Mouse (Mus musculus): ENCODE data around the gene Bbs9. TPM values are rescaled to one million over a fixed set of nuclear protein-coding genes. Genes with fewer than 3 reads are reported as not detected.

Gene Bbs9
- total RNA-seq, 2 experiments from 2014 or later: 8.2 to 9.4 TPM

DNA sequence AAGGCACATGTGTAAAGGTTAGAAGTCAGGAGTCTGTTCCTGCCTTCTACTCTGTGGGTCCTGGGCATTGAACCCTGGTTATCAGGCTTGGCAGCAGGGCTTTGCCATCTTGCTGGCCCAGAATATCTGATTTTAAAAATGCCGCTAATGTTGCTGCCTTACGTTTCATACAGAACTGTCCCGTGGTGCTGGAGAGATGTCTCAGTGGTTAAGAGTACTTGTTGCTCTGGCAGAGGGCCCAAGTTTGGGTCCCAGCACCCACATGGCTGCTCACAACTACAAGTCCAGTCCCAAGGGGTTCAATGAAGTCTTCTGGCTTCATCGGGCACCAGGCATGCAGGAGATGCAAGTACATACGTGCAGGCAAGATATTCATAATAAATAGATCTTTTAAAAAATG, 9.3 kb upstream of the Bbs9 start:
- DNase-seq: no peak
- intact Hi-C loops (cut with DNase I; ENCODE audit: low total_unique reads): no loop called here

DNA sequence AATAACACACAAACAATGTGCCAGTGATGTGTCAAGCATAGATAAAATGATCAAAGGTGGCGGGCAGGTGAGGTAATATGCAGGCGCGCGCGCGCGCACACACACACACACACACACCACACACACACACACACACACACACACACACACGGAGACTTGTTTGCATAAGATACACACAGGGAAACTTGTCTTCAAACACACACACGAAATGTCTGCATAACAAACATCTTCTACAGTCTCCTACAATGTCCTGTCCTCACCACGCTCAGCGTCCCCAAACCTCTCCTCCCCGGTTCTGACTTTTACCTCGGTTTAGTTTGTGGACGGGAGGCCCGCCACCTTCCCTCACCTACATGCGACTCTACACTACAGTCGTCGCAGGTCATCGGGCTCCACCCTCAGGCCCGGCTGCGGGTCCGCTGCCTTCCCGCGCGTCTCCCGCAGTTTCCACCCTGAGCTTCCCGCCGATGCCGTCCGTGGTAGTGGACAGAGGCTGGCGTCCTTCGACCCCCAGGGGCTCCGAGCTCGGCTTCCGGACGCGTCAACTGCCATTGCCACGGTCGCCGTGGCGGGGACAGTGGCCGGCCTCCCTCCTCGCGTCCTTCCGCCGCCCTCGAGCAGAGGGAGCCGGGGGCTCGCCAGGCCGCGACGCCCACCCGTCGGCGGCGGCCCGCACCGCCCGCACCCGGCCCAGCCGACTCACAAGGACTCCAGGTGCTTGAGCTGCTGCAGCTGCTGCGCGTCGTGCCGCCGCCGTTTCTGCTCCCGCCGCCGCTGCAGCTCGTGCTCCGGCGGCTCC, 7.9 kb upstream of the Bbs9 start:
- DNase-seq: peak; percentile 43
- intact Hi-C loops (cut with DNase I; ENCODE audit: low total_unique reads): no loop called here

DNA sequence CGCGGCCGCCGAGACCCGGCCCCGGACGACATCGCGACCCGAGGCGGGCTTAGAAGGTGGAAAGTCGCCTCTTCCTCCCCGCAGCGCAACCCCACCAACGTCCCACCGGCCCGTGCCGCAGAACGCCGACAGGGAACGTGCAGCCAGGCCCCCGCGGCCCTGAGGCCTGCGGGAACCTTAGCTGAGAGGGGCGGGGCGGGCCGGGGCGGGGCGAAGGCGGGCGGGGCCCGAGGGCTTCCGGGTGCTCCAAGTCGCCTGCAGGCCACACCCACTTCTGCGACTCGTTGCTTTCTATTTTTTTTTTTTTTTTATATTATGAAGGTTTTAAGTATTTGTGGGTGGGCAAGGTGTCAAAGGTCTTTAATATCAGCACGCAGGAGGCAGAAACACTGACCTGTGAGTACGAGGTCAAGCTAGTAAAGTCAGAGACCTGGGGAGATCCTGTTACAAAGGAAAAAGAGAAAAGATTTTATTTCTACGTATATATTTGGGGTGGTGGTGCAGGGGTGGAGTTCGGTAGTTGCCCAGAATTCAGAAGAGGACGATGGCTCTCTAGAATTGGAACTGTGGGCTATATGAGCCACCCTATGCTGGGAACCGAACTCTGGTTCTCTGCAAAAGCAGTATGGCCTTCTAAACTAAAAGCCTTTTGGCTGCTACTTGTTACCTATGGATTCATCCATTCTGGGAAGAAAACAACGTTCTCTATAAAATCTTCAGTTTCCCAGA, 7.2 kb upstream of the Bbs9 start:
- DNase-seq: peak; percentile 68
- intact Hi-C loops (cut with DNase I; ENCODE audit: low total_unique reads): no loop called here

DNA sequence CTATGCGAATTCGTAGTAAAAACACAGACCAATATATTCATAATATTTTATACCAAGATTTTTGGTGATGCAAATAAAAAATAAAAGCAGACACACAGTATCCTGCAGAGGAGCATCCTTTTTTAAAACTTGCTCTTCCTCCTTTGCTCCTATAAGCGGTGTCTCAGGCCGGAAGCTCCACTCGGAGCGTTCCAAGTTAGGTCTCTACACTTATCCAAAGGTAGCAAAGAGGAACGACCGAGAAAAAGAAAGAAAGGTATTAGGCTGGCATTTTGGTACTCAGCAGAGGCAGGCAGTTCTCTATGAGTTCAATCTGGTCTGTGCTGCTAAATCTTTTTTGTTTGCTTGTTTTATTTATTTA, 6.6 kb upstream of the Bbs9 start:
- intact Hi-C loops (cut with DNase I; ENCODE audit: low total_unique reads): no loop called here
- DNase-seq: no peak

DNA sequence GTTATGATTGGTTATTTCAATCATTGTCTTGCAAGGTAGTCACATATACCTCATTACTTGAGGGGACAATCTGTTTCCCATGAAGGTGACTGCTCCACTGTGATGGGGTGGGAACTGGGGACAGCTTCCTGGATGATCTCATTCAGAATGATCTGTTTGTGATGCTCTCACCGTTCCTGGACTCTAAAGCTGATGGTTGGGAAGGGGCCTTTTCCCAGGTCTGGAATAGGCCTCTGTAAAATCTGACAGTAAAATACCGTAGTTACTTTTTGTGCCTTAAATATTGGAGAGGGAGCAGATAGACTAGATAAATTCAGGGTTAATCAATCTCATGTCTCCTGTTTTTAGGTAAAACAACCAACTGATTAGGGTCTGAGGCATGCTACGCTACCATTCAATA, 5.9 kb upstream of the Bbs9 start, which contains the start of gene Rp9:
Gene Rp9, minus strand, starts transcription at position 101 of the 400 bp plus-strand sequence.
- no peak for DNase-seq
- intact Hi-C loops (cut with DNase I; ENCODE audit: low total_unique reads): no loop called here

DNA sequence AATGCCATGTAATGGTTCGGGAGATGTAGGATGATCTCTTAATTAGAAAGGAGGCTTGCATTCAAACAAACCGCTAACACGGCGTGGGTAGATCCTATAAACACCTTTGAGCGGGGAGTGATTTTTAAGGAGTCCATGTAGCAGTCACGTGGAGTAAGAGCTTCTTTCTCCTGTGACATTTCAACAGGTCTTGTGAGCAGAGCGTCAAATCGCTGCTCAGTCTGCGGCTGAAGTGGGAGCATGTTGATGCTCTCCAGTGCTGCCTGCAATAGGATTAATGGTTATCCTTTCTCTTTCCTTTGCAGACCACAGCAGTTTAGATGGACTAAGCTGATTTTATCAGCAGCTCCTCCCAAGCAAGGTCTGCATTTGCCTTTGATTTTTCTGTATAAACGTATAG, 750 bp downstream of the Bbs9 start:
- no peak for DNase-seq
- intact Hi-C loops (cut with DNase I; ENCODE audit: low total_unique reads): no loop called here

DNA sequence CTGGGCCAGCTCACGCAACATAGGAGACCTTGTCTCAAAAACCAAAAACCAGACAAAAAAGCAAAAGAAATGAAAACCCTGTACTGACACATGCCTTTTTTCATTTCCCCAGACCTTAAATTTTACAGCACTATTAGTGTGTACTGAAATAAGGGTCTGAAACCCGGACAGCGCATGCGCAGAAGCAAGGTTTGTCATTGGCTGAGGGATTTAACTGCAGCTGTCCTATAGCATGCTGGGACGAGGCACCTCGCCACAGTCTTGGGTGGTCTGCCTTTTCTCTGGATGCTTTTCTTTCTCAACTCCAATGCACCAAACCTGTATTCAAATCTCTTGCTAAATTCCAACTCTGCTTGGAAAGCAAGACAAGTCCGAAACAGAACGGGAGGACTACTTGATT, 3.4 kb downstream of the Bbs9 start:
- no peak for DNase-seq
- intact Hi-C loops (cut with DNase I; ENCODE audit: low total_unique reads): no loop called here

DNA sequence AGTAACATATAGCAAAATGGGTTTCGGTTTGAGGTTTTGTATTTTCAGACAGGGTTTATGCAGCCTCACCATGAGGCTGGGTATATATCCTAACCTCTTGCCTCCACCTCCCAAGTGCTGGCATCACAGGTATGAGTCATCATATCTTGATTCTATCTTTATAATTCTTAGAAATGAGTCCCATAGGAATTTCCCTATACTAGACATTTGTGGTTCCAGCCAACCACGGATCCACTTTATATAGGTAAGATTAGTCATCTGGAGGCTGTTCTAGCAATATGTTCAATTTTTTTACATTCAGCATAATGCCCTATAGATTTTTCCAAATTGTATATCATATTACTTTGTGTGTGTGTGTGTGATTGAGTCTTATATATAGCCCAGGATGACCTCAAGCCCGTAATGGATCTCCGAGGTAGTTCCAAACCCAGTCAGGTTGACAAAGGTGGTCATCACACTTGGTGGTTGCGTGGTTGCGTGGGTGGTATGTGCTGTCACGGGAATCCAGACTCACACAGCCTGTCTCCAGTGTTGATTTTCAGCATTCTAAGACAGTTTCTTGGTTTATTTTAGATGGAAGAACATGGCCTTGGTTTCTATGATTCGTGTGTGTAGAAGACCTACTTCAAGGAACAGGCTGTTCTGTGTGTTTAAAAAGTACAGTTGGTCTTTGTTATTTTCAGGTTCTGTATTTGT, 8.5 kb downstream of the Bbs9 start:
- no peak for DNase-seq
- intact Hi-C loops (cut with DNase I; ENCODE audit: low total_unique reads): no loop called here

DNA sequence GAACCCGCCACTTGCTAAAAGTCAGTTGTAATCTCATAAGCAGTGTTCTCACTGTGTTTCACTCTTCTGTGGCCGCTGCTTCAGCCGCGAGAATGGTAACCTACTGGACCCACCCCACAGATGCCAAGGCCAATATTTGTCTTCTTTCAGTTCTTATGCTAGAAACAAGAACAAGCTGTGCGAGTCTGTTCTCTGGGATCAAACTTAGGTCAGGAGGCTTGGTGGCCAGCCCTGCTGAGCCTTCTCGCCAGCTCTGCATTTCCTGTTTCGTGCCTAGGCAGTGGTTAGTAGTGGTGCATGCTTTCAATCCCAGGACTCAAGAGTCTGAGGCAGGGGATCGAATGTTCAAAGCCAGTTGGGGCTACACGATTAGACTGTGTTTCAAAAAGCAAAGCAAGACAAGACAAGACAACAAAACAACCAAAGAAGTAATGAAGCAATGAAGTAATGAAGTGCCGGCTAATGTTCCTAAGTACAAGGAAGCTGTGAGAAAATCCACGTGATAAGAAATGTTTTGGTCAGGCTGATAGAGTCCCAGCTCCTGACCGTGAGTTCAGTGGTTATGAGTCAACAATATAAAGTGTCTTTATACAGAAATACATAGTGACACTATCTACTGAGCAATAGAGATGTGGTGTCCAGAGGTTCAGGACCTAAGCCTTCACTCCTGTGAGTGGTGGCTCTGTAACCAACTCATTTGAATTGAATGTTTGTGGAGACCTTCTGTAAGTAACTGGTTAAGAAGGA, 9.2 kb downstream of the Bbs9 start:
- intact Hi-C loops (cut with DNase I; ENCODE audit: low total_unique reads): no loop called here
- no peak for DNase-seq

DNA sequence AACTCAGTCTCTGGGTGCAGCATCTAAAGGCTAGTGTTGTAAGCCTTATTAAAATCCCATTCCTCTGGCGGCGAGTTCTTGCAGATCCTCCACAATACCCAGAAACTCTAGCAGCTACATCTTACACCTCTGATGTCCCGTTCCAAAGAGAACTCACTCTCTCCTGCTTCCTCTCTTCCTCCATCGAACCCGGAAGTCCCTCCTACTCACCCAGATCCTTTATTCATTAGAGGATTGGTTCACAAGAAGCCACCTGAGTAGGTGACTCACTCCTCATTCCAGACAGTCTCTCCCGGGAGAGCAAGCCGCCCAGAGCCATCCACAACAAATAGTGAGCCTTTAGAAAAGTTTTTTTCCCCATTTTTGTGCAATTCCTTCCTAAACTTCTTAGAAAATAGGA, 10.7 kb downstream of the Bbs9 start:
- DNase-seq: no peak
- intact Hi-C loops (cut with DNase I; ENCODE audit: low total_unique reads): no loop called here

DNA sequence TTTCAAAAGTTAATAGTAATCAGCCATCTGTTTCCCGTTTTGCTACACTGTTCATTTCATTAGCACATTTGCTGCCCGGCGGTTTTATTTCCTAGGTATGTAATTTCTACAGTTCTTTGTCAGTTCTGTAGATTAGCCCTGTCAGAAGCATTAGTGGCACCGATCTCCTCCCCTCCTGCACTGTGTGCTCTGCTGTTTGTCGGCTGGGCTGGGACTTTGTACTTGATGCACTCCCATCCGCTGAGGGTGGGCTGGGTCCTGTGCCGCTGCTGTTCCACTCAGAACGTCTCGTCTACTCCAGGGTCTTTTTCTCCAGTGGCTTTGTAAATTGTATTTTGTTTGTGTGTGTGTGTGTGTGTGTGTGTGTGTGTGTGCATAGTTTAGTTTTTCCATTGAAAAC, 13.4 kb downstream of the Bbs9 start:
- no peak for DNase-seq
- intact Hi-C loops (cut with DNase I; ENCODE audit: low total_unique reads): no loop called here

DNA sequence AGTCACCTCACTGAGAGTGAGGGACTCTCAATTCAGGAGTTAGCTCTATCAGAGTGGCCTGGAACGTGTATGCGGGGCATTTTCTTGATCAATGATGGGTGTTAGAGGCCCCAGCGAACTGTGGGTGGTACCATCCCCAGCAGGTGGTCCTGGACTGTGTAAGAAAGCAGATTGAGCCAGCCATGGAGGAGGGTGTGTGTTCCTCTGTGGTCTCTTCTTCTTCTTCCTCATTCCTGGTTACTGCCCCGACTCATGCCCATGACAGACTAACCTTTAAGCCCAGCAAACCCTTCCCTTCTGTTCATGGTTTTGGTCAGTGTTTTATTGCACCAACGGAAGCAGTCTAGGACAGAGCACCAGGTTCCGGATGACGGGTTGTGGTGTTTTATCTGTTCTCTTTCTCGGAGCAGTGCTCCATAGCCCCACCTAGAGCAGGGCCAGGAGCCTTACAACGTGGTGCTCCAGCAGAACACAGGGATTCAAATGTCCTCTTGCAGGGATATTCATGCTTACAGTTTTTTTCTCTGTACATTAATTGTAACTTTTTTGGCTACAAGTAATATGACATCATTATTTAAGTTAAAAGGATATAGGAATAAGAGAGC, 18.8 kb downstream of the Bbs9 start:
- intact Hi-C loops (cut with DNase I; ENCODE audit: low total_unique reads): no loop called here
- DNase-seq: no peak

DNA sequence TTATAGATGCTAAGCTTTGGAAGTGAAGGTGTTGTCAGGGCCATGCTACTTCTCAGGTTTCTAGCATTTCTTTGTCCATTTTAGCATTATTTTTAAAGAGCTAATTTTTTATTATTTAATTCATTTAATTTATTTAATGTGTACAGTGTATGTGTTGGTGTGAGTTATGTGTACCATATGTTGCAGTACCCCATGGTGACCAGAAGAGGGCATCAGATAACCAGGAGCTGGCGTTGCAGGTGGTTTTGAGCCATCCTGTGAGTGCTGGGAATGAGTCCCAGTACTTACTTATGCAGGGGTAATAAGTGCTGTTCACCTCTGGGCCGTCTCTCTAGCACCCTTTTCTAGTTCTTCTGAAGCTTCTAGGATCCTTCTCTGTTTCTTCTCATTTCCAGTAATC, 19.6 kb downstream of the Bbs9 start:
- intact Hi-C loops (cut with DNase I; ENCODE audit: low total_unique reads): no loop called here
- no peak for DNase-seq

DNA sequence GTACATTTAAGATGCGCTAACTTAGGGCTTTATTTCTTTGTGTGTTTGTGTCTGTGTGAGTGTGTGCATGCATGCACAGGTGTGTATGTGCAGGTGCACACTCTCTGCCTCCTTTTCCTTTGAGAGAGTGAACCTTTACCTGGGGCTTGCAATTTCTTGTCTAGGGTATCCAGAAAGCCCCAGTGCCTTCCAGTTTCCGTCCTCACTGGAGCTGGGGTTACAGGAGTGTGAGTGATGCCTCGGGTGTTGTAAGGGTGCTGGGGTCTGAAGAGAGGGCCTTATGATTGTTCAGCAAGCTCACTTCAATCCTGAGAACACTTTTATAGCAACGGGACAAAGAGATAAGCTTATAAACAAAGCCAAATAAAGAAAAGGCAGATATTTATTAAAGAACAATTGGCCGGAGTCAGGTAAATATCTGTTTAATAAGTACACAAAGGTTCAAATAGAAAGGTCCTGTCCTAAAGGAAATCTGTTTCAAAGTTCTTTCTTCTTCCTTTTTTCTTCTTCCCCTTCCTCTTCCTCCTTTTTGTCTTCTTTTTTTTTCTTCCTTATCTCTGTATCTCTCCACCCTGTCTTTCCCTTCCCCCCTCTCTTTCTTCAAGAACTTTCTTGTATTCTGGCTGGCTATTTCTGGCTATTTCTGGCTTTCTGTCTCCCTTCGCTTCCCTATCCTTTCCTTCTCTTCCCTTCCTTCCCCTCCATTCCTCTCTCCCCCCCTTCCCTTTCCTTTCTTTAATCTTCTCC, 21.7 kb downstream of the Bbs9 start:
- intact Hi-C loops (cut with DNase I; ENCODE audit: low total_unique reads): no loop called here
- DNase-seq: no peak

DNA sequence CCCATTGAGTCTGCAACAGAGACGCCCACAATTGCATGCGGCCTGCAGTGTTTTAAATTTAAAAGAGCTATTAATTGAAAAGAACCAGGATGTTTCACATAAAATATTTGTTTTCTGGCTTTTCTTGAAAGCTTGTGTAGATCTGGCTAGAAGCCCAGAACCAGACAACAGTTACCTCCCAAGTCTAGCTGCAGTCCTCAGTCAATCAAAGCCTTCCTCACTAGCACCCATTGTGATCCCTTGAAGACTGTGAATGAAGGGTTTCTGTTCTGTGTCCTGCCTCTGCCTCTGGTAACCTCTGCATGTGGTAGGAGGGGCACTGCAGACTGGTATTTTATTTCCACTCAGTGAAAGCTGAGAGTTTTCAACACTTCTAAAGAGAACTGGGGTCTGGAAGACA, 27.5 kb downstream of the Bbs9 start:
- no peak for DNase-seq
- intact Hi-C loops (cut with DNase I; ENCODE audit: low total_unique reads): no loop called here

DNA sequence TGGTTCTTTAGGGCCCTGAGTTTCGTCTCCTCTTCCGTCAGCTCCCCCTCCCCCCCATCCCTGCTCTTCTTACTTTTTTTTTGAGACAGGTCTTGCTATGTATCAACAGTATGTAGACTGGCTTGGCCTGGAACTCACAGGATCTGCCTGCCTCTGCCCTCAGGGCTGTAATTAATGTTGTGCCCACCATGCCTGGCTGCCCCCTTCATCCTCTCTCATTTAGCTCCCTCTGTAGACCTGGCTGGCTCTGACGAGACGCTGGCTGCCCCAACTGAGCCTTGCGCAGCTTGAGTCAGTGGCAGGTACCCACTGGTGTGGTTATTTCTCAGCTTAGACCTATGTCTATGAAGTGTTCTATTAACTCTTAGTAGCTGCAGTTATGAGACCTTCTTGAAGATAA, 28.1 kb downstream of the Bbs9 start:
- no peak for DNase-seq
- intact Hi-C loops (cut with DNase I; ENCODE audit: low total_unique reads): no loop called here

DNA sequence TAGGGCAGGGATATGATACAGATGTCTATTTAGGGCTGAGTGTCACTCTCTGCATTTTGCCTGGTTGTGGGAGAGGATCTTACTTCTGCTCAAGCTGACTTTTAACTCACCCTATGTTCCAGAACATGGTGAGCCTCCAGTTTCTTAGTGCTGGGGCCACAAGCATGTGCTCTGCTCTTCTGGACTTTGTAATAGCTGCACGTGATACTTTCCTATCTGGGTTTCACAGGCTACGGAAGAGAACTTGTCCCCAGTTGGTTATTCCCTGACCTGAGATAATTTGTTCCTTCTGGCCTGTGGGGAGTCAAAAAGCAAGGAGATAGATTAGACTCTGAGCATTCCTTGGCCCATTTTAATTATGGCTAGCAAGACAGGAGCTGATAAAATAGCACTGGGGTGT, 30.1 kb downstream of the Bbs9 start:
- no peak for DNase-seq
- intact Hi-C loops (cut with DNase I; ENCODE audit: low total_unique reads): no loop called here

DNA sequence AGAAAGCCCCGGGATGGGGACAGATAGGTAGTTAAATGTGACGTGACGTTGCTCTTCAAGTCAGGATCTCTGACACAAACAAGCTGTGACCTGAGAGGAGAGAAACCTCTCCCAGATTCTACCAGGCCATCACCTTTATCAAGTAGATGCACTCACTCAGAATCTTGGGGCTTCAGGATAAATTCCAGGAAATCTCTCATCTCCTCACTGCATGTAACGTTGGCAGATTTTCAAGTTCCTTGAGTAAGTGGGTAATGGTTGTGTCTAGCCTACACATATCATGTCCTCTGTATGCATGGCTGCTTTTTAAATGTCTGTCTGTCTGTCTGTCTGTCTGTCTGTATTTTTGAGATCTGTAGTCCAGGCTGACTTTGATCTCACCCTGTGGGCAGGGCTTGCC, 39.6 kb downstream of the Bbs9 start:
- intact Hi-C loops (cut with DNase I; ENCODE audit: low total_unique reads): no loop called here
- no peak for DNase-seq
